Mouse (Mus musculus) bone marrow, adult 2 months (tissue): ENCODE results near the gene Olfr643.

ENCODE experiments used
- CTCF ChIP-seq: fragments of 200-500 bp; IDR thresholded peaks from 2 replicates; pipeline ENCODE4 v1.5.1; 2011; ENCODE audit warnings: low read length, control low read depth; ENCODE audit not compliant: control insufficient read depth, insufficient read depth
- POLR2A ChIP-seq: fragments of 200-500 bp; IDR thresholded peaks from 2 replicates; pipeline ENCODE4 v1.6.1; 2011; ENCODE audit warnings: low read depth, mild to moderate bottlenecking, control low read depth, low read length, borderline replicate concordance; ENCODE audit not compliant: control insufficient read depth

DNA sequence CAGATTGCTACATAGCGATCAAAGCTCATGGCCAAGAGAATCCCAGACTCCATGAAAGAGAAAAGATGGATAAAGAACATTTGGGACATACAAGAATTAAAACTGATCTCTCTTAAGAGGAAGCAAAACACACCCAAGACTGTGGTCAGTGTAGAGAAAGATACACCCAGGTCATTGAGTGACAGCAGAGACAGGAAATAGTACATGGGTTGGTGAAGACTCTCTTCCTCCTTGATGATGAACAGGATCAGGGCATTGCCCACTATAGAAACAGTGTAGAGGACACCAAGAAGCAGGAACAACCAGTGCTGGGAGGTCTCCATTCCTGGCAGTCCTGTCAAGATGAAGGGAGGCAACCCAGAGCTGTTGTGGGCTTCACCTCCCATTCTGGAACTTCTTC, 78.0 kb downstream of the Olfr643 start:
- TF ChIP-seq CTCF (no peak), POLR2A (no peak)
